Mouse (Mus musculus) urinary bladder, postnatal 25 days (tissue): ENCODE measurements at regions not wholly inside any gene's neighbourhood (a gene's known extent, or its start where the extent isn't known, plus 50 kb on each side); places are given as distances from the start of the nearest gene placed in this dataset.

Experiments
- DNase-seq: peaks from one replicate; pipeline ENCODE4 v3.0.0; 2022; ENCODE audit warnings: low spot score

- DNase-seq = no peak
Observed at GRCm38 (mm10) chr9:52591188-52591587, 88.4 kb downstream of the AI593442 start.

- DNase-seq = no peak
Observed at GRCm38 (mm10) chr9:52574066-52574465, 105.5 kb downstream of the AI593442 start.

- no peak for DNase-seq
Observed at GRCm38 (mm10) chr9:52551577-52552281, 127.9 kb downstream of the AI593442 start.

- no peak for DNase-seq
Observed at GRCm38 (mm10) chr9:52546071-52546470, 133.5 kb downstream of the AI593442 start.

GRCm38 (mm10) chr9:52539086-52539485, 140.5 kb downstream of the AI593442 start:
- DNase-seq = no peak

GRCm38 (mm10) chr9:52529444-52529915, 150.1 kb downstream of the AI593442 start:
- no peak for DNase-seq

- DNase-seq = no peak
Observed at GRCm38 (mm10) chr9:52500487-52500886, 179.1 kb downstream of the AI593442 start.

GRCm38 (mm10) chr9:52495483-52496270, 183.9 kb downstream of the AI593442 start:
- no peak for DNase-seq

- DNase-seq = no peak
Observed at GRCm38 (mm10) chr9:52492947-52493505, 186.6 kb downstream of the AI593442 start.

- DNase-seq = no peak
Observed at GRCm38 (mm10) chr9:52473555-52474196, 205.9 kb downstream of the AI593442 start.

- no peak for DNase-seq
Observed at GRCm38 (mm10) chr9:52472859-52473258, 206.7 kb downstream of the AI593442 start.

- DNase-seq = no peak
Observed at GRCm38 (mm10) chr9:52458518-52458917, 221.1 kb downstream of the AI593442 start.

- no peak for DNase-seq
Observed at GRCm38 (mm10) chr9:52454445-52454844, 225.1 kb downstream of the AI593442 start.

- DNase-seq = no peak
Observed at GRCm38 (mm10) chr9:52451792-52452191, 227.8 kb downstream of the AI593442 start.

- no peak for DNase-seq
Observed at GRCm38 (mm10) chr9:52448245-52448644, 231.3 kb downstream of the AI593442 start.

GRCm38 (mm10) chr9:52443228-52443627, 236.4 kb downstream of the AI593442 start:
- no peak for DNase-seq

- no peak for DNase-seq
Observed at GRCm38 (mm10) chr9:52434215-52434614, 245.4 kb downstream of the AI593442 start.

- DNase-seq = no peak
Observed at GRCm38 (mm10) chr9:52425413-52425812, 254.2 kb downstream of the AI593442 start.

- DNase-seq = no peak
Observed at GRCm38 (mm10) chr9:52422622-52423021, 254.2 kb upstream of the Zc3h12c start.

- DNase-seq = no peak
Observed at GRCm38 (mm10) chr9:52415706-52416105, 247.3 kb upstream of the Zc3h12c start.

GRCm38 (mm10) chr9:52407841-52408240, 239.5 kb upstream of the Zc3h12c start:
- no peak for DNase-seq

- DNase-seq = no peak
Observed at GRCm38 (mm10) chr9:52402496-52402895, 234.1 kb upstream of the Zc3h12c start.
